Mouse (Mus musculus): ENCODE measurements around the gene Cyth1. TPM values are rescaled to one million over a fixed set of nuclear protein-coding genes. Genes with fewer than 3 reads are reported as not detected.

The Cyth1 gene
- total and polyA plus RNA-seq, 3 experiments, result 49.7 to 108 (median 79.7) TPM

GRCm38 (mm10) chr11:118269827-118270226 is 21.4 kb upstream of the Cyth1 start:
- TF ChIP-seq SMC3 (IDR thresholded peaks at IDR 0.05; ENCODE audit: low read depth, low read length) (peak; percentile 27; the same call in 1 of the 2 replicates), JUN (IDR thresholded peaks at IDR 0.05; ENCODE audit: insufficient read depth, low read depth, low read length) (no peak), RAD21 (IDR thresholded peaks at IDR 0.05; ENCODE audit: low read depth, low read length) (peak; percentile 42), CTCF (conservative IDR thresholded peaks at IDR 0.05 in 1 of 2, IDR thresholded peaks at IDR 0.05 in 1 of 2; ENCODE audit: low read depth in 2 of 2, low read length in 2 of 2) (peak; percentile 44 to 56; a peak in 3 of 4 replicates)
- Histone ChIP-seq H3K27ac (ENCODE audit: insufficient read depth, low read depth) (no peak overlapping the region), H3K4me1 (ENCODE audit: control insufficient read depth in 1 of 2, insufficient read depth in 2 of 2) (peaks cover 0 to 7% of the 10 kb centered on the region in 2 experiments; a peak in 2 of 4 replicates), H3K9me3 (replicated peaks; ENCODE audit: low read length) (no peaks in the 10 kb centered on the region), H3K79me2 (replicated peaks; ENCODE audit: control insufficient read depth, extremely low read depth, insufficient read depth, poor library complexity, severe bottlenecking) (no peaks in the 10 kb centered on the region), H3K27me3 (replicated peaks) (no peaks in the 10 kb centered on the region), H3K9ac (ENCODE audit: insufficient read depth, low read depth) (no peak overlapping the region), H3K36me3 (replicated peaks in 1 of 2; ENCODE audit: control insufficient read depth in 1 of 2, insufficient read depth in 1 of 2, low read length in 1 of 2) (peaks cover 87 to 96% of the 10 kb centered on the region in 2 experiments), H3K4me3 (replicated peaks in 1 of 3; ENCODE audit: low read depth in 2 of 3, low read length in 2 of 3, poor library complexity in 1 of 3) (no peak overlapping the region), H3K4me2 (ENCODE audit: insufficient read depth, low read depth, poor library complexity, severe bottlenecking) (no peak overlapping the region)
- in situ Hi-C loops (cut with MboI; ENCODE audit: low pct_ligation_motif_present, low pct_unique_long_range_greater_than_20kb, low sequenced_read_pairs) (no loop called here), dilution Hi-C loops (cut with MboI; ENCODE audit: extremely low pct_ligation_motif_present, extremely low pct_unique_long_range_greater_than_20kb, low sequenced_read_pairs) (no loop called here)
- DNase-seq (ENCODE audit: extremely low read depth), result no peak

DNA sequence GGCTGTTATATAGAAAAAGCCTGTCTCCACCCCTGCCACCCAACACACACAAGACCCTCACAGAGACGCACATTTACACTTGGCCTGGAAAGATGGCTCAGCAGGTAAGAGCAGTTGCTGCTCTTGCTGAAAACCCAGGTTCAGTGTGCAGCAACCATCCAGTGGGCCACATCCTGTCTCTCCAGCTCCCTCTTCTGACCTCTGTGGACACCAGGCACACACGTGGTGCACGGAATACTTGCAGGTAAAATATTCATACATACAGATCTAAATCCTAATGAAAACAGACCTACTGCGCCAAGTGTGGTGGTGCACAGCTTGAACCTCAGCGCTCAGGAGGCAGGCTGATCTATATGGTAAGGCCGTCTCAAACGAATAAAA is 18.3 kb upstream of the Cyth1 start:
- dilution Hi-C loops (cut with MboI; ENCODE audit: extremely low pct_ligation_motif_present, extremely low pct_unique_long_range_greater_than_20kb, low sequenced_read_pairs), result no loop called here
- H3K9me3 ChIP-seq (replicated peaks; ENCODE audit: low read length), result no peaks in the 10 kb centered on the region
- H3K4me3 ChIP-seq (replicated peaks in 1 of 3; ENCODE audit: low read depth in 2 of 3, low read length in 2 of 3, poor library complexity in 1 of 3), result no peak overlapping the region
- in situ Hi-C loops (cut with MboI; ENCODE audit: low pct_ligation_motif_present, low pct_unique_long_range_greater_than_20kb, low sequenced_read_pairs), result no loop called here
- H3K9ac ChIP-seq (ENCODE audit: insufficient read depth, low read depth), result no peak overlapping the region
- no peak for DNase-seq (ENCODE audit: extremely low read depth)
- no peak overlapping the region for H3K27ac ChIP-seq (ENCODE audit: insufficient read depth, low read depth)
- TF ChIP-seq POLR2AphosphoS2 (IDR thresholded peaks at IDR 0.05; ENCODE audit: low read depth, low read length) (no peak), MAFK (IDR thresholded peaks at IDR 0.05; ENCODE audit: insufficient replicate concordance, low read length) (no peak), SMC3 (IDR thresholded peaks at IDR 0.05; ENCODE audit: low read depth, low read length) (0 out of 2 replicates have a peak, but pooled peaks have one; percentile 7), CTCF (conservative IDR thresholded peaks at IDR 0.05 in 1 of 2, IDR thresholded peaks at IDR 0.05 in 1 of 2; ENCODE audit: low read depth in 2 of 2, low read length in 2 of 2) (peak in 1 of 2 experiments; percentile 27; a peak in 1 of 4 replicates)
- H3K36me3 ChIP-seq (replicated peaks in 1 of 2; ENCODE audit: control insufficient read depth in 1 of 2, insufficient read depth in 1 of 2, low read length in 1 of 2), result peaks cover 88 to 96% of the 10 kb centered on the region in 2 experiments
- H3K27me3 ChIP-seq (replicated peaks), result no peaks in the 10 kb centered on the region
- H3K4me1 ChIP-seq (ENCODE audit: control insufficient read depth in 1 of 2, insufficient read depth in 2 of 2), result no peaks in the 10 kb centered on the region
- H3K79me2 ChIP-seq (replicated peaks; ENCODE audit: control insufficient read depth, extremely low read depth, insufficient read depth, poor library complexity, severe bottlenecking), result no peaks in the 10 kb centered on the region
- H3K4me2 ChIP-seq (ENCODE audit: insufficient read depth, low read depth, poor library complexity, severe bottlenecking), result no peak overlapping the region

DNA sequence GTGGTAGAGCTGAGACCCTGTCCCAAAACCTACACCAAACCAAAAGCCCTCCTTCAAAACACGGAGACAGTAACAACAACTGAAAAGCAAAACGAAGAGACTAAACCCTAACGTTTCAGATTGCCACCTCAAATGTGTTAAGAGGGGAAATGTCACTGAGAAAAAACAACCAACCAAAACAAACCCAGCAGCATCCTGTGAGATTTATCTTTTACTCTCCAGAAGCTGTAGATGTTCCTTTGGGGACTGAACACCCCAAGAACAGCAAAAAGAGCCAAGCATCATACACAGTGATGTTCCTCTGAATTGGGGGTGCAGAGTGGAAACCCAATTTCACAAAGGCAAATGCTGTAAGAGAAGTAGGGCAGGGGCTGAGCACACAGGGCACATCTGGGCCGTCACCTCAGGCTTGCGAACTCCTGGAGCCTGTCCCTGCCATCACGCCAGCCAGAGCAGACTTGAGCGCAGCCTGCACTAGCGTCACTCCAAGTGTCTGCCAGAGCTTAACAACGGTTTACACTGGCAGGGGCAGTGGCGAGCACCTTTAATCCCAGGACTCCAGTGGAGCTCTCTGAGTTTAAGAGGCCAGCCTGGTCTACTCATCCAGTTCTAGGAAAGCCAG is 17.8 kb upstream of the Cyth1 start:
- H3K9me3 ChIP-seq (replicated peaks; ENCODE audit: low read length), result no peaks in the 10 kb centered on the region
- dilution Hi-C loops (cut with MboI; ENCODE audit: extremely low pct_ligation_motif_present, extremely low pct_unique_long_range_greater_than_20kb, low sequenced_read_pairs) (no loop called here), in situ Hi-C loops (cut with MboI; ENCODE audit: low pct_ligation_motif_present, low pct_unique_long_range_greater_than_20kb, low sequenced_read_pairs) (no loop called here)
- H3K36me3 ChIP-seq (replicated peaks in 1 of 2; ENCODE audit: control insufficient read depth in 1 of 2, insufficient read depth in 1 of 2, low read length in 1 of 2), result peaks cover 90 to 96% of the 10 kb centered on the region in 2 experiments
- no peak overlapping the region for H3K4me2 ChIP-seq (ENCODE audit: insufficient read depth, low read depth, poor library complexity, severe bottlenecking)
- TF ChIP-seq EP300 (IDR thresholded peaks at IDR 0.05; ENCODE audit: low read length) (no peak), CTCF (conservative IDR thresholded peaks at IDR 0.05 in 1 of 2, IDR thresholded peaks at IDR 0.05 in 1 of 2; ENCODE audit: low read depth in 2 of 2, low read length in 2 of 2) (no peak), HCFC1 (IDR thresholded peaks at IDR 0.05; ENCODE audit: low read depth, low read length) (no peak), ZMIZ1 (IDR thresholded peaks at IDR 0.05; ENCODE audit: low read depth, low read length) (no peak), ELF1 (IDR thresholded peaks at IDR 0.05; ENCODE audit: low read depth, low read length) (no peak), CHD1 (IDR thresholded peaks at IDR 0.05; ENCODE audit: low read depth, low read length) (no peak), USF1 (IDR thresholded peaks at IDR 0.05; ENCODE audit: low read depth, low read length) (no peak), MAFK (IDR thresholded peaks at IDR 0.05; ENCODE audit: insufficient replicate concordance, low read length) (no peak), NRF1 (IDR thresholded peaks at IDR 0.05; ENCODE audit: low read depth, low read length) (no peak), IRF4 (IDR thresholded peaks at IDR 0.05; ENCODE audit: low read depth, low read length) (no peak), JUND (conservative IDR thresholded peaks at IDR 0.05; ENCODE audit: low read depth, low read length) (no peak), BHLHE40 (IDR thresholded peaks at IDR 0.05; ENCODE audit: low read depth, low read length) (no peak)
- no peak overlapping the region for H3K9ac ChIP-seq (ENCODE audit: insufficient read depth, low read depth)
- no peaks in the 10 kb centered on the region for H3K79me2 ChIP-seq (replicated peaks; ENCODE audit: control insufficient read depth, extremely low read depth, insufficient read depth, poor library complexity, severe bottlenecking)
- H3K4me3 ChIP-seq (replicated peaks in 1 of 3; ENCODE audit: low read depth in 2 of 3, low read length in 2 of 3, poor library complexity in 1 of 3), result no peak overlapping the region
- H3K4me1 ChIP-seq (ENCODE audit: control insufficient read depth in 1 of 2, insufficient read depth in 2 of 2), result no peaks in the 10 kb centered on the region
- no peak for DNase-seq (ENCODE audit: extremely low read depth)
- H3K27ac ChIP-seq (ENCODE audit: insufficient read depth, low read depth), result no peak overlapping the region
- no peaks in the 10 kb centered on the region for H3K27me3 ChIP-seq (replicated peaks)
